Mouse (Mus musculus) CD4-positive, CD25-positive, alpha-beta regulatory T cell (primary cell): ENCODE data around the gene Trpc2. TPM values are rescaled to one million over a fixed set of nuclear protein-coding genes. Genes with fewer than 3 reads are reported as not detected.

Experiments used
- polyA plus RNA-seq: library from polyadenylated mRNA; unstranded; fragments of 100-300 nt; shearing (Covaris generic); gene quantifications from one replicate; pipeline ENCODE4 v1.2.1, GENCODE M21; 2017

Gene Trpc2
- polyA plus RNA-seq, result not detected

GRCm38 (mm10) chr7:102082816-102083215, at the start of gene Trpc2:
Gene Trpc2, plus strand, starts transcription at chr7:102083116.

DNA sequence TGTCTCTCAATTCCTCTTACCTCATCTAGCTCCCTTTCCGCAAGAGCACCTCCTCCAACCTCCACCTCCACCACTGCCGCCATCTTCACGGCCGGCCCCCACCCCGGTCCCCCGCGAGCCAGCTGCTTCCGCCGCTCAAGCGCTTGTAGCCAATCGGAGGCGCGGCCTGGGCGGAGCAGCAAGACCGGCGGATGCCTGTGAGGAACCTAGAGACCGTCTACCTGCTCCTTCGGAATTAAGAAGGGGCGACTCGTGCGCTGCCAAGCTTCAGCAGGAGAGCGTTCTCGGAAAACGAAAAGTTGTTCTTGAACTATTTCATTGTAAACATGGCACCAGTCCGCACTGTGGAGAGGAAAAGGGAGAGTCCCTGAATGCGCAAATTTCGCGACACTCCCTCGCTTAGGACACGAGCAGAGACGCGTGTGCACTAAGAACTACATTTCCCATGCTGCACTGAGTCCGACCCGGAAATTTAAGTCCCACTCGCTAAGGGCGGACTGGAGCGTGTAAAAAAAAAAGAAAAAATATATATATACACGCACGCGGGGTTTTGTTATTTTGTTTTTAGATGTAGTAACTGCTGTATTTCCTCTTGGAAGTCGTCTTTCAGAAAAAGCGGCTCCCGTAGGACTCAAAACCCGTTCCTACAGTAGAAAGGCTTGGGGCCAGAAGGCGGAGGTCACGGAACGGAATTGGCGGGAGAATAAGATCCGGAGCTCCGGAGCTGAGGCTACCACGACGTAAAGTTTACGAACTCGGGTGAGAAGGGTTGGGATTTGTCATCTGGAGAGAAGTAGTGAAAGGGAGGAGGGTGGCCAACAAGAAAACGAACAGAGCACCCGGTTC, 17.6 kb upstream of the Trpc2 start, which contains the start of the genes Rnf121, Xndc1 and Xntrpc:
Gene Rnf121, minus strand, starts transcription at position 424 of the 846 bp plus-strand sequence.
Gene Xndc1, plus strand, starts transcription at position 466 of the 846 bp plus-strand sequence.
Gene Xntrpc, plus strand, starts transcription at position 668 of the 846 bp plus-strand sequence.

DNA sequence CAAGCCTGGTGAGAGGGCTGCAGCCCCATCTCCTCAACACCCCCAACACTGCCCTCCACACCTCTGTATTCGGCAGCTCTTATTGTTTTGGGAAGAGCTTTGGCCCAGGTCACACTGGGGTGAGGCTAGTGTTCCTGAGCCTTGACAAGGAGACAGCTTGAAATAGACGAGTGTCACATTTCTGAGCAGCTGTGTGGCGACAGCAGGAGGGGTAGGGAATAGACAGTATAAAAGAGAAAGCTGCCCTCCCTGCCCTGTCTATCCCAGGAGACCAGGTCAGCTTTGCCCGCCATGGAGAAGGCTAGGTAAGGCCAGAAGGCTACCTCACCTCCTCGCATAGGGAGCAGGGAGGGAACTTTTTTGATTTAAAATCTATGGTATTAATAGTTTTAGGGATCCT, 18.6 kb downstream of the Trpc2 start, which contains the start of gene Art1:
Gene Art1, plus strand, starts transcription at position 257 of the 400 bp plus-strand sequence.

DNA sequence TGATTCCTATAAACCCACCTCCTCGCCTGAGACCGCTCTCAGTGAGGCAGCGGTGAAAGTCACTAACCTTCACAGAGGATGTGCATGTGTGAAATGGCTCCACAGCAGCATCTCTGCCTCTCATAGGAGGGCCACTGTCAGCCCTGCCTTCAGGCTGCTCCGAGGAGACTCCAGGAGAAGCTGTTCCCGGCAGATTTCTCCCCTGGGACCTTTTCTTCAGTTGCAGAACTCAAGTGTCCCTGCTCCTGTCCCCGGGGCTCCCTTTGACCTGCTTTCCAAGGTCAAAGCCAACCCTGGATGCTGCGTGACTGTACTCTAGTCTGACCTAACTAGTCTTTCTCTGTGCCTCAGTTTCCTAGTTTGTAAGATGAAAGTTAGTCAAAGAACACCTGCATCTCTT, 26.3 kb downstream of the Trpc2 start, which contains the start of gene Art5:
Gene Art5, minus strand, starts transcription at position 319 of the 400 bp plus-strand sequence.

GRCm38 (mm10) chr7:102116579-102117331, 33.8 kb downstream of the Trpc2 start, which contains the start of gene Chrna10:
Gene Chrna10, minus strand, starts transcription at chr7:102116828.

Other genes starting within 250 kb of the Trpc2 start
- 7.6 TPM for gene Inppl1, start 244.9 kb upstream of the Trpc2 start, polyA plus RNA-seq
- gene Folr2, start 225.9 kb upstream of the Trpc2 start, polyA plus RNA-seq, result 0.45 TPM
- 45.9 TPM for gene Anapc15, start 219.4 kb upstream of the Trpc2 start, polyA plus RNA-seq
- gene Folr1, start 212.3 kb upstream of the Trpc2 start, polyA plus RNA-seq, result not detected
- gene Lamtor1, start 177.2 kb upstream of the Trpc2 start, polyA plus RNA-seq, result 138 TPM
- 0.77 TPM for gene Tomt, start 176.8 kb upstream of the Trpc2 start, polyA plus RNA-seq
- gene Lrrc51, start 149.2 kb upstream of the Trpc2 start, polyA plus RNA-seq, result 3.8 TPM
- gene Numa1, start 149.0 kb upstream of the Trpc2 start, polyA plus RNA-seq, result 153 TPM
- gene Il18bp, start 64.4 kb upstream of the Trpc2 start, polyA plus RNA-seq, result 6.2 TPM
- gene Rnf121, start 17.6 kb upstream of the Trpc2 start, polyA plus RNA-seq, result 21.9 TPM
- 29.7 TPM for gene Xndc1, start 17.6 kb upstream of the Trpc2 start, polyA plus RNA-seq
- 0.99 TPM for gene Xntrpc, start 17.4 kb upstream of the Trpc2 start, polyA plus RNA-seq
- gene Art1, start 18.6 kb downstream of the Trpc2 start, polyA plus RNA-seq, result 0.12 TPM
- 0.92 TPM for gene Art5, start 26.4 kb downstream of the Trpc2 start, polyA plus RNA-seq
- gene Chrna10, start 33.7 kb downstream of the Trpc2 start, polyA plus RNA-seq, result not detected
- 29.6 TPM for gene Nup98, start 127.1 kb downstream of the Trpc2 start, polyA plus RNA-seq
- 46.9 TPM for gene Pgap2, start 127.1 kb downstream of the Trpc2 start, polyA plus RNA-seq
- 280 TPM for gene Rhog, start 172.9 kb downstream of the Trpc2 start, polyA plus RNA-seq
- gene Stim1, start 184.7 kb downstream of the Trpc2 start, polyA plus RNA-seq, result 86.5 TPM